Mouse (Mus musculus) C2C12 (cell line): ENCODE measurements around the gene Oit3. TPM values are rescaled to one million over a fixed set of nuclear protein-coding genes. Genes with fewer than 3 reads are reported as not detected.

Experiments
- H3K27me3 ChIP-seq: one replicate; pipeline ENCODE4 v1.6.1; 2011; ENCODE audit not compliant: control insufficient read depth, insufficient read depth, insufficient read length
- H3K36me3 ChIP-seq: one replicate; pipeline ENCODE4 v1.6.1; 2011; ENCODE audit not compliant: control insufficient read depth, insufficient read depth
- H3K4me3 ChIP-seq: one replicate; pipeline ENCODE4 v1.5.1; 2011; ENCODE audit warnings: mild to moderate bottlenecking, control low read depth; ENCODE audit not compliant: poor library complexity, insufficient read depth, severe bottlenecking
- H3K79me2 ChIP-seq: one replicate; pipeline ENCODE4 v1.6.1; 2011; ENCODE audit not compliant: control insufficient read depth, insufficient read depth
- H3K79me3 ChIP-seq: one replicate; pipeline ENCODE4 v1.6.1; 2011; ENCODE audit warnings: low read depth, control low read depth
- H3ac ChIP-seq: one replicate; pipeline ENCODE3; 2011; ENCODE audit warnings: low read depth; ENCODE audit not compliant: control insufficient read depth, insufficient read length
- CEBPB ChIP-seq: IDR thresholded peaks from one replicate; pipeline ENCODE4 v1.6.1; 2011; ENCODE audit warnings: low read depth, mild to moderate bottlenecking, control low read depth, moderate library complexity
- CTCF ChIP-seq: IDR thresholded peaks from one replicate; pipeline ENCODE4 v1.5.1; 2011; ENCODE audit not compliant: control insufficient read depth, insufficient read depth, insufficient read length
- FOSL1 ChIP-seq: IDR thresholded peaks from one replicate; pipeline ENCODE4 v1.8.0; 2011; ENCODE audit warnings: mild to moderate bottlenecking, low read length; ENCODE audit not compliant: poor library complexity, insufficient read depth, severe bottlenecking
- MAX ChIP-seq: IDR thresholded peaks from one replicate; pipeline ENCODE4 v1.6.1; 2011; ENCODE audit warnings: mild to moderate bottlenecking, control low read depth
- MYOD1 ChIP-seq: IDR thresholded peaks from one replicate; pipeline ENCODE4 v1.6.1; 2011; ENCODE audit warnings: low read depth; ENCODE audit not compliant: control insufficient read depth, insufficient read length
- MYOG ChIP-seq: IDR thresholded peaks from one replicate; pipeline ENCODE4 v1.6.1; 2011; ENCODE audit not compliant: control insufficient read depth, insufficient read length; ENCODE audit errors: extremely low read depth
- USF1 ChIP-seq: IDR thresholded peaks from one replicate; pipeline ENCODE4 v1.6.1; 2011; ENCODE audit warnings: low read depth, mild to moderate bottlenecking, control low read depth, moderate library complexity
- long read RNA-seq, 2 experiments: library from polyadenylated mRNA; unstranded; transcript quantifications; one replicate each; pipeline ENCODE4 v2.0.0; 2019 to 2020
- polyA plus RNA-seq: library from polyadenylated mRNA; unstranded; fragments of >200 nt; fragmentation: generic; extraction: Trizol; gene quantifications from one replicate; pipeline ENCODE4 v1.2.1, GENCODE M21; 2012; ENCODE audit warnings: missing spikeins

Gene Oit3
- polyA plus RNA-seq: 0.27 TPM
- long read RNA-seq, experiment 1: 0 reads
- long read RNA-seq, experiment 2: 0 reads

- H3K79me2 ChIP-seq: no peaks in the 10 kb centered on the region
- H3K79me3 ChIP-seq: no peaks in the 10 kb centered on the region
- H3ac ChIP-seq: no peak within 1 kb of the TSS
- no peaks in the 10 kb centered on the region for H3K27me3 ChIP-seq
- H3K36me3 ChIP-seq: no peaks in the 10 kb centered on the region
- no peak for TF ChIP-seq CEBPB
- no peak for TF ChIP-seq FOSL1
- no peak for TF ChIP-seq MYOD1
- TF ChIP-seq USF1: no peak
- no peak for TF ChIP-seq MAX
- no peak for TF ChIP-seq CTCF
- TF ChIP-seq MYOG: no peak
- H3K4me3 ChIP-seq: no peak within 1 kb of the TSS
Measured at GRCm38 (mm10) chr10:59441735-59442134, at the start of gene Oit3. TSS of gene Oit3 (minus strand) at chr10:59441778.

GRCm38 (mm10) chr10:59490920-59491319 lies 49.3 kb upstream of the Oit3 start:
- peaks cover 15% of the 10 kb centered on the region for H3K79me2 ChIP-seq
- no peaks in the 10 kb centered on the region for H3K27me3 ChIP-seq
- TF ChIP-seq CEBPB (no peak), MYOG (no peak), MAX (no peak), MYOD1 (no peak), CTCF (no peak), FOSL1 (no peak), USF1 (no peak)
- no peak overlapping the region for H3K4me3 ChIP-seq
- H3K36me3 ChIP-seq: peaks cover 14% of the 10 kb centered on the region
- peaks cover 2% of the 10 kb centered on the region for H3K79me3 ChIP-seq
- H3ac ChIP-seq: no peak overlapping the region

- TF ChIP-seq CEBPB (no peak), FOSL1 (no peak), MYOG (no peak), MYOD1 (no peak), MAX (no peak), CTCF (no peak), USF1 (no peak)
- no peaks in the 10 kb centered on the region for H3K79me3 ChIP-seq
- peaks cover 14% of the 10 kb centered on the region for H3K36me3 ChIP-seq
- no peak overlapping the region for H3ac ChIP-seq
- no peaks in the 10 kb centered on the region for H3K27me3 ChIP-seq
- peaks cover 2% of the 10 kb centered on the region for H3K79me2 ChIP-seq
- no peak overlapping the region for H3K4me3 ChIP-seq
Measured at GRCm38 (mm10) chr10:59489411-59489810, 47.8 kb upstream of the Oit3 start.

- no peak for TF ChIP-seq FOSL1
- TF ChIP-seq CTCF: no peak
- TF ChIP-seq USF1: no peak
- TF ChIP-seq CEBPB: no peak
- no peak for TF ChIP-seq MAX
- no peak for TF ChIP-seq MYOD1
- no peak for TF ChIP-seq MYOG
- Histone ChIP-seq H3K79me3 (no peaks in the 10 kb centered on the region), H3K27me3 (no peaks in the 10 kb centered on the region), H3ac (no peak overlapping the region), H3K79me2 (no peaks in the 10 kb centered on the region), H3K4me3 (no peak overlapping the region), H3K36me3 (peaks cover 14% of the 10 kb centered on the region)
Measured at GRCm38 (mm10) chr10:59487351-59487750, 45.8 kb upstream of the Oit3 start.

GRCm38 (mm10) chr10:59484318-59484717 lies 42.7 kb upstream of the Oit3 start:
- TF ChIP-seq FOSL1 (no peak), USF1 (no peak), MYOD1 (no peak), MAX (no peak), CTCF (no peak), CEBPB (no peak), MYOG (no peak)
- Histone ChIP-seq H3K36me3 (peaks cover 14% of the 10 kb centered on the region), H3K79me2 (no peaks in the 10 kb centered on the region), H3K27me3 (no peaks in the 10 kb centered on the region), H3ac (no peak overlapping the region), H3K4me3 (no peak overlapping the region), H3K79me3 (no peaks in the 10 kb centered on the region)

GRCm38 (mm10) chr10:59481381-59481780 lies 39.8 kb upstream of the Oit3 start:
- no peak overlapping the region for H3K4me3 ChIP-seq
- H3K79me3 ChIP-seq: no peaks in the 10 kb centered on the region
- H3ac ChIP-seq: no peak overlapping the region
- TF ChIP-seq CTCF: no peak
- TF ChIP-seq FOSL1: no peak
- no peaks in the 10 kb centered on the region for H3K27me3 ChIP-seq
- H3K79me2 ChIP-seq: no peaks in the 10 kb centered on the region
- no peaks in the 10 kb centered on the region for H3K36me3 ChIP-seq
